Mouse (Mus musculus): Measurements from ENCODE around the gene Catip. TPM values are rescaled to one million over a fixed set of nuclear protein-coding genes. Genes with fewer than 3 reads are reported as not detected.

The Catip gene
- 0.11 TPM in 1 of 2 replicates, not detected in the other for polyA plus RNA-seq (2015; fragmentation: Nextera tagmentation; extraction: Ambion mirVana)

DNA sequence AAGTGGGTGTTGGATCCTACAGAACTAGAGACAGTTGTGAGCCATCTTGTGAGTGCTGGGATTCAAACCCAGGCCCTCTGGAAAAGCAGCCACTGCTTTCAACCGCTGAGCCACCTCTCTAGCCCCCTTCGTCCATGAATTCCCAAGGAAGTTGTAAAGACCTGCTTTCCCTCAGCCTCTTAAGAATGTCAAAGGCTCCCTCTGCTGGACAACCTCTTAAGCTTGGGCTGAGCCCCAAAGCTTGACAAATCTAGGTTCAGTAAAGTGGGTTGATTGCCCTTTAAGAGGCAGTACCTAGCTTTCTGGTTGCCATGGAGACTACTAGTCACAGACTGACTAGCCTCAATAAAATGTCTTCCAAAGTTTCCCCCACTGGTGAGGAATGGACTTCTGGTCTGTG is at the start of gene Catip:
TSS of gene Catip (plus strand) at position 297 of the 400 bp plus-strand sequence.
- Histone ChIP-seq H3K4me1 (ENCODE audit: insufficient read depth) (peaks cover 3% of the 10 kb centered on the region; the same call in 1 of the 2 replicates), H3K27ac (ENCODE audit: low read depth) (no peak within 1 kb of the TSS), H3K27me3 (ENCODE audit: insufficient read depth, low read length) (no peaks in the 10 kb centered on the region), H3K36me3 (replicated peaks; ENCODE audit: insufficient read depth, low read length) (no peaks in the 10 kb centered on the region), H3K4me3 (ENCODE audit: low read depth, low read length) (no peak within 1 kb of the TSS), H3K9me3 (ENCODE audit: low read length) (no peaks in the 10 kb centered on the region), H3K4me2 (ENCODE audit: low read depth, low read length) (no peak within 1 kb of the TSS), H3K9ac (replicated peaks) (no peak within 1 kb of the TSS)
- 4% methylated on average over 2 of the region's 2 CpGs for WGBS (ENCODE audit: insufficient replicate concordance)
- ATAC-seq (peak; percentile 45; the same call in 1 of the 2 replicates), DNase-seq (peak; percentile 48)
- no peak for TF ChIP-seq EP300 (IDR thresholded peaks at IDR 0.05; ENCODE audit: low read depth)
- TF ChIP-seq CTCF (IDR thresholded peaks at IDR 0.05; ENCODE audit: low read depth), result peak; percentile 86

DNA sequence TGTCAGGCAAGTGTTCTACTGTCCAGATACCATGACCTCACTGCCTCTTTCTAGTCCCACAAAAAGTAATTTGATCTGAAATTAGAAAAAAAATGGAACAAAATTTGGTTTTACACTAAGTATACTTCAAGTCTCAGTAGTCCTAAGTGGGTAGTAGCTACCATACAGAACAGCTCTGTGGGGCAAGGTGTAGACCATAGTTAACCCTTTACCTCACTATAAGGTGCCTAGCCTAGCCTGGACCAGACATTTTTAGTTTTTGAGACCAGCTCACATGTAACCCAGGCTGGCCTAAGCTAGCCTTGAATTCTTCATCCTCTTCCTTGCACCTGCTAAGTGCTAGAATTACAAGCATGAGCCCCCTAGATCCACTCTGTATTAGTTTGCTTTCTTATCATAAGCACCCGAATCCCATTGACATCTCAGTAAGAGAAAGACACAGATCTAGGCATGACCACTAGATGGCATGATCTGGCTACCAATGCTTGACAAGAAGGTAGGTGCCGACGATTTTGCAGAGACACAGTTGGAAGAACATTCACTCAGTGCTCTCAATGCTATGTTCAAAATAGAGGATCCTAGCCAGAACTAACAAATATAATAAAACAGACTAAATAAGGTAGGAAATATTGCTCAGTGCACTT is 48.7 kb upstream of the Catip start:
- peaks cover 2% of the 10 kb centered on the region; the same call in 1 of the 2 replicates for H3K4me1 ChIP-seq (ENCODE audit: insufficient read depth)
- WGBS (ENCODE audit: insufficient replicate concordance), result 0% methylated on average over 3 of the region's 3 CpGs
- no peak overlapping the region for H3K4me3 ChIP-seq (ENCODE audit: low read depth, low read length)
- no peak overlapping the region for H3K9ac ChIP-seq (replicated peaks)
- DNase-seq (peak; percentile 59), ATAC-seq (peak; percentile 40; the same call in 1 of the 2 replicates)
- H3K27me3 ChIP-seq (ENCODE audit: insufficient read depth, low read length), result no peaks in the 10 kb centered on the region
- no peaks in the 10 kb centered on the region for H3K36me3 ChIP-seq (replicated peaks; ENCODE audit: insufficient read depth, low read length)
- no peaks in the 10 kb centered on the region for H3K9me3 ChIP-seq (ENCODE audit: low read length)
- H3K4me2 ChIP-seq (ENCODE audit: low read depth, low read length), result no peak overlapping the region
- TF ChIP-seq EP300 (IDR thresholded peaks at IDR 0.05; ENCODE audit: low read depth) (no peak), CTCF (IDR thresholded peaks at IDR 0.05; ENCODE audit: low read depth) (peak; percentile 96)
- H3K27ac ChIP-seq (ENCODE audit: low read depth), result no peak overlapping the region

DNA sequence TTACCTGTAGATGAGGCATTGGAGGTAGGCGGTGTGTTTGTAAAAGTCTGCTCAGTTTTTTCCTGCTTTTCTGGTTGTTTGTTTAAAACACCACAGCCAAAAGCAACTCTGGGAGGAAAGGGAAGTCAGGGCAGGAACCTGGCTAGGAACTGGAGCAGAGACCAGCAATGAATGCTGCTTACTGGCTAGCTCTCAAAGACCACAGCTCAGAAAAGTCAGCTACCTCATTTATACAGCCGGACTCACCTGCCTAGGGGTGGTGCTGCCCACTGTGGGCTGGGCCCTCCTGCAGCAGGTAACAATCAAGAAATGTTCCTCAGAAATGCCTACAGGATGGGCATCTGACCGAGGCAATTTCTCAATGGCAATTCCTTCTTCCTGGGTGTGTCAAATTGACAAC is 47.1 kb upstream of the Catip start:
- H3K4me3 ChIP-seq (ENCODE audit: low read depth, low read length), result no peak overlapping the region
- H3K9me3 ChIP-seq (ENCODE audit: low read length), result no peaks in the 10 kb centered on the region
- H3K27me3 ChIP-seq (ENCODE audit: insufficient read depth, low read length), result no peaks in the 10 kb centered on the region
- H3K27ac ChIP-seq (ENCODE audit: low read depth), result no peak overlapping the region
- no peak overlapping the region for H3K9ac ChIP-seq (replicated peaks)
- TF ChIP-seq CTCF (IDR thresholded peaks at IDR 0.05; ENCODE audit: low read depth) (no peak), EP300 (IDR thresholded peaks at IDR 0.05; ENCODE audit: low read depth) (no peak)
- peaks cover 1% of the 10 kb centered on the region; the same call in 1 of the 2 replicates for H3K4me1 ChIP-seq (ENCODE audit: insufficient read depth)
- ATAC-seq (no peak), DNase-seq (no peak)
- no peak overlapping the region for H3K4me2 ChIP-seq (ENCODE audit: low read depth, low read length)
- no peaks in the 10 kb centered on the region for H3K36me3 ChIP-seq (replicated peaks; ENCODE audit: insufficient read depth, low read length)
- 69% methylated on average over 3 of the region's 3 CpGs for WGBS (ENCODE audit: insufficient replicate concordance)

DNA sequence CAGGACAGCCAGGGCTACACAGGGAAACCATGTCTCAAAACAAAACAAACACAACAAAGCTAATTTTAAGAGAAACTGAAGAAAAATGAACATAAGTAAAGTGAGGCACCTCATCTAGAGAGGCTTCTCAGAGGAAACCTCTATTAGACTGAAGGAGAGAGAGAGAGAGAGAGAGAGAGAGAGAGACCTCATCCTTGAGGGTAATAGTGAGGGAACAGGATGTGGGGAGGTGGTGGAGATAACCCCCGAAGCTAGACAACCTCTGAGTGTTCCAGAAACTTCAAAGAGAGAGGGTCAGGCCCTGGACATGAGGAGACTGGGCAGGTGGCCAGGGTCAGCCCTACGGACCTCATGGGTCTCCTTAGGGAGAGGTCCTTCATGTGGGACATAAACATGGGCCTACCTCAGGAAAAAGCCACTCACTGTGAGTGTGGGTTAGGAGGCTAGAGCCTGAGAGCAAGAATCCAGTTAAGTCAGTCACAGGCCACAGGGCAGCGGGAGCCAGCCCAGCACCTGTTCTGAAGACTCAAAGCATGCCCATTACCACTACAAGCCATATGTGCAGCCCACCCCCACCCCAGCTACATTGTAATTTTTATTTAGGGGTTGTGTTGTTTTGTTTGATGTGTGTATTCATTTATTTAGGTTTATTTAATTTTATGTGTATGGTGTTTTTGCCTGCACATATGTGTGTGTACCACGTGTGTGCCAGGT is 45.6 kb upstream of the Catip start:
- no peaks in the 10 kb centered on the region for H3K27me3 ChIP-seq (ENCODE audit: insufficient read depth, low read length)
- H3K4me2 ChIP-seq (ENCODE audit: low read depth, low read length), result no peak overlapping the region
- H3K4me1 ChIP-seq (ENCODE audit: insufficient read depth), result no peaks in the 10 kb centered on the region
- no peak overlapping the region for H3K27ac ChIP-seq (ENCODE audit: low read depth)
- no peak for TF ChIP-seq EP300 (IDR thresholded peaks at IDR 0.05; ENCODE audit: low read depth)
- TF ChIP-seq CTCF (IDR thresholded peaks at IDR 0.05; ENCODE audit: low read depth), result no peak
- H3K9ac ChIP-seq (replicated peaks), result no peak overlapping the region
- H3K9me3 ChIP-seq (ENCODE audit: low read length), result no peaks in the 10 kb centered on the region
- no peak overlapping the region for H3K4me3 ChIP-seq (ENCODE audit: low read depth, low read length)
- DNase-seq, result no peak
- no peaks in the 10 kb centered on the region for H3K36me3 ChIP-seq (replicated peaks; ENCODE audit: insufficient read depth, low read length)
- no peak for ATAC-seq
- 63% methylated on average over 4 of the region's 4 CpGs for WGBS (ENCODE audit: insufficient replicate concordance)

DNA sequence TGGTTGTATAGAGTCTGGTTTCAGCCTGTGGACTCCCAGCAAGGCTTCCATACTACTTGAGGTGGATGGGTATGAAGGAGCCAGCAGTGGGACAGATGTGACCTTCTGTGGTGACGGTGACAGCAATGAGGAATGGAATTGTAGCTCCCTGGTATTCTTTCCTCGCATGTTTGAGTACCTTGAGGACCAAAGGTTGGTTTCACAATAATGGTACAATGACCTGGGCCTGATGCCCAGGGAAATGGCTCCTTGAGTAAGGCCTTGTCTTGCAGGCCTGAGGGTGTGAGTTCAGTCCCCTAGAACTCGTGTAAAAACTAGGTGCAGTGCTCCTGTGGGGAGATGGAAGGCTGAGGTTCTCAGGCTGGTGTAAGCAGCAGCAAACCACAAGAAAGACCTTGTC is 43.2 kb upstream of the Catip start:
- Histone ChIP-seq H3K4me3 (ENCODE audit: low read depth, low read length) (no peak overlapping the region), H3K4me1 (ENCODE audit: insufficient read depth) (no peaks in the 10 kb centered on the region), H3K27ac (ENCODE audit: low read depth) (no peak overlapping the region), H3K36me3 (replicated peaks; ENCODE audit: insufficient read depth, low read length) (no peaks in the 10 kb centered on the region), H3K9ac (replicated peaks) (no peak overlapping the region), H3K4me2 (ENCODE audit: low read depth, low read length) (no peak overlapping the region), H3K9me3 (ENCODE audit: low read length) (no peaks in the 10 kb centered on the region), H3K27me3 (ENCODE audit: insufficient read depth, low read length) (no peaks in the 10 kb centered on the region)
- ATAC-seq (no peak), DNase-seq (no peak)
- WGBS (ENCODE audit: insufficient replicate concordance), result 84% methylated on average over 3 of the region's 3 CpGs
- TF ChIP-seq CTCF (IDR thresholded peaks at IDR 0.05; ENCODE audit: low read depth), result no peak
- TF ChIP-seq EP300 (IDR thresholded peaks at IDR 0.05; ENCODE audit: low read depth), result no peak

DNA sequence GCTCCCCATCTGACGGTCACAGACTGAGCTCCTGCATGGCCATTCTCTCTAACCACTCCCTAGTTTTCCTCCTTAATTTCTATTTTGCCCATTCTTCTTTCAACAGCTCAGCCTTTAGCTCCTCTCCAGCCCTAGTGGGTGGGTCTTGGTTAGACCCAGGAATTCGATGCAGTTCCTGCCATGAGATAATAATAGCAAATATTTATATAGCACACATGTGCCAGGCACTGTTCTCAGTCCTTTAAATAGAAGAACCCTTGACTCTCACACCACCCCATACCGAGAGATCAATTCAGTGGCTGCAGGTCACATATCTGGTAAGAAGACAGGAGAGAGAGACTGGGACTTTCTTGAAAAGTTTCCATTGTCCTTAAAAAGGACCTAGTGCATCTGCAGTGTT is 40.5 kb upstream of the Catip start:
- no peaks in the 10 kb centered on the region for H3K27me3 ChIP-seq (ENCODE audit: insufficient read depth, low read length)
- H3K9me3 ChIP-seq (ENCODE audit: low read length), result no peaks in the 10 kb centered on the region
- ATAC-seq, result no peak
- no peak overlapping the region for H3K27ac ChIP-seq (ENCODE audit: low read depth)
- 59% methylated on average over 3 of the region's 3 CpGs for WGBS (ENCODE audit: insufficient replicate concordance)
- TF ChIP-seq CTCF (IDR thresholded peaks at IDR 0.05; ENCODE audit: low read depth) (no peak), EP300 (IDR thresholded peaks at IDR 0.05; ENCODE audit: low read depth) (no peak)
- DNase-seq, result no peak
- H3K4me1 ChIP-seq (ENCODE audit: insufficient read depth), result no peaks in the 10 kb centered on the region
- no peak overlapping the region for H3K9ac ChIP-seq (replicated peaks)
- H3K4me3 ChIP-seq (ENCODE audit: low read depth, low read length), result no peak overlapping the region
- H3K36me3 ChIP-seq (replicated peaks; ENCODE audit: insufficient read depth, low read length), result no peaks in the 10 kb centered on the region
- H3K4me2 ChIP-seq (ENCODE audit: low read depth, low read length), result no peak overlapping the region
